Mouse (Mus musculus): ENCODE data around the gene Srl. TPM values are rescaled to one million over a fixed set of nuclear protein-coding genes. Genes with fewer than 3 reads are reported as not detected.
A peak's percentile ranks its signal among the peaks of the same experiment; 100 is the strongest.

Gene Srl
- total and polyA plus RNA-seq, 3 experiments: 14.6 to 15.3 TPM; not detected in 1

DNA sequence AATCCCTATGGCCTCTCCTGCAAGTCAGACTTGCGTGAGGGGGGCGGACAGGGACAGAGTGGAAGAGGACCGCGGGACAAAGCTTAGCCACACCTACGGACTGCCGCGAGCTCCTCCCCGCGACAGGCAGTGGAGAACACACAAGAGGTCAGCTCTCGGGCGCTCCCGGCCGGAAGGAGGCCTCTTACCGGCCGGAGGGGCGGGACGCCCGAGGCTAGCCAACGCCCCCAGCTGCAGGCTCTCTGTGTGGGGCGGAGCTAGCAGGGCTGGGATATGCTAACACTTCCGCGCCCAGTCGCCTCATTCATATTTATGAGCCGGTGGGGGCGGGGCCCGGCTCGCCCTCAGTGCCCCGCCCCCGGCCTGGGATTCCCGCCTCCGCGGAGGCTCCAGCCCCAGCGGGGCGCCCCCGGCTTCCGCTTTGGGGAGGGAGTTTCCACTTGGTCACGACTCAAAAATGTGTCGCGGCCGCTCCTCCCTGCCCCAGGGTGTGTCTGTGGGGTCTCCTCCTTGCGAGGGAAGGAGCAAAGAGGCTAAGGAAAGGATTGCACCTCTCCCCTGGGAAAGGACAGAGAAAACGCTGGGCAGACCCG, 45.0 kb upstream of the Srl start:
- peaks cover 0 to 21% of the 10 kb centered on the region in 2 experiments; a peak in 2 of 4 replicates for H3K36me3 ChIP-seq (ENCODE audit: control insufficient read depth in 1 of 2, insufficient read depth in 2 of 2, low read length in 2 of 2)
- peak overlapping the region; percentile 71 to 75 for H3K4me3 ChIP-seq (ENCODE audit: control insufficient read depth in 1 of 2, insufficient read depth in 1 of 2, low read depth in 2 of 2, low read length in 2 of 2)
- H3K9ac ChIP-seq (ENCODE audit: control insufficient read depth, low read depth, low read length, poor library complexity, severe bottlenecking): peak overlapping the region; percentile 72
- H3K27me3 ChIP-seq (ENCODE audit: control insufficient read depth in 1 of 2, insufficient read depth in 2 of 2, low read length in 2 of 2): no peaks in the 10 kb centered on the region
- H3K4me1 ChIP-seq (ENCODE audit: control insufficient read depth in 1 of 2, insufficient read depth in 2 of 2, low read length in 2 of 2): peaks cover 12 to 35% of the 10 kb centered on the region in 2 experiments
- peak; percentile 97 for DNase-seq (ENCODE audit: low read depth, low spot score)
- H3K79me2 ChIP-seq (ENCODE audit: control insufficient read depth, insufficient read depth, low read length, poor library complexity): no peaks in the 10 kb centered on the region
- H3K27ac ChIP-seq (ENCODE audit: control insufficient read depth, low read depth, low read length): peak overlapping the region; percentile 32; the same call in 1 of the 2 replicates
- no peaks in the 10 kb centered on the region for H3K9me3 ChIP-seq (replicated peaks; ENCODE audit: insufficient read depth, low read length)
- TF ChIP-seq MYC (IDR thresholded peaks at IDR 0.05; ENCODE audit: low read depth, low read length): no peak
- peak; percentile 81; the same call in 1 of the 2 replicates for TF ChIP-seq E2F4 (IDR thresholded peaks at IDR 0.05; ENCODE audit: borderline replicate concordance, low read depth, low read length)
- no peak for TF ChIP-seq JUND (IDR thresholded peaks at IDR 0.05; ENCODE audit: low read depth, low read length)
- no peak for TF ChIP-seq NRF1 (IDR thresholded peaks at IDR 0.05; ENCODE audit: insufficient read depth, low read depth, low read length, poor library complexity, severe bottlenecking)
- TF ChIP-seq RCOR1 (IDR thresholded peaks at IDR 0.05; ENCODE audit: low read depth, low read length): no peak
- peak; percentile 88; the same call in 1 of the 2 replicates for TF ChIP-seq MAZ (IDR thresholded peaks at IDR 0.05; ENCODE audit: low read depth, low read length)
- peak; percentile 83 for TF ChIP-seq ELF1 (IDR thresholded peaks at IDR 0.05; ENCODE audit: low read depth, low read length)
- TF ChIP-seq MXI1 (IDR thresholded peaks at IDR 0.05; ENCODE audit: low read depth, low read length): no peak; the same call in 1 of the 2 replicates
- TF ChIP-seq TAL1 (IDR thresholded peaks at IDR 0.05; ENCODE audit: low read length): no peak
- TF ChIP-seq USF2 (IDR thresholded peaks at IDR 0.05; ENCODE audit: borderline replicate concordance in 1 of 2, insufficient read depth in 1 of 2, low read depth in 1 of 2, low read length in 2 of 2): no peak
- TF ChIP-seq MAFK (IDR thresholded peaks at IDR 0.05; ENCODE audit: borderline replicate concordance, low read depth, low read length): no peak
- TF ChIP-seq POLR2AphosphoS2 (IDR thresholded peaks at IDR 0.05; ENCODE audit: low read length): no peak
- no peak for TF ChIP-seq ZC3H11A (IDR thresholded peaks at IDR 0.05; ENCODE audit: low read depth, low read length)
- TF ChIP-seq MAX (IDR thresholded peaks at IDR 0.05; ENCODE audit: low read length): no peak
- TF ChIP-seq RAD21 (IDR thresholded peaks at IDR 0.05; ENCODE audit: low read depth, low read length): no peak
- peak; percentile 47 for TF ChIP-seq NELFE (IDR thresholded peaks at IDR 0.05; ENCODE audit: low read depth, low read length)
- TF ChIP-seq GABPA (IDR thresholded peaks at IDR 0.05; ENCODE audit: low read depth, low read length): no peak
- no peak for TF ChIP-seq SMC3 (IDR thresholded peaks at IDR 0.05; ENCODE audit: low read depth, low read length)
- peak; percentile 22; the same call in 1 of the 2 replicates for TF ChIP-seq TCF12 (IDR thresholded peaks at IDR 0.05; ENCODE audit: low read depth, low read length)
- TF ChIP-seq POLR2A (IDR thresholded peaks at IDR 0.05; ENCODE audit: control insufficient read depth in 1 of 2, insufficient read depth in 1 of 2, low read depth in 1 of 2, low read length in 2 of 2, poor library complexity in 1 of 2): peak; percentile 24 to 69; a peak in 2 of 4 replicates
- peak; percentile 26; the same call in 1 of the 2 replicates for TF ChIP-seq USF1 (IDR thresholded peaks at IDR 0.05; ENCODE audit: low read depth, low read length)
- TF ChIP-seq UBTF (IDR thresholded peaks at IDR 0.05; ENCODE audit: borderline replicate concordance, insufficient read depth, low read depth, low read length): no peak
- 0 out of 2 replicates have a peak, but pooled peaks have one; percentile 55 for TF ChIP-seq SIN3A (IDR thresholded peaks at IDR 0.05; ENCODE audit: low read length)
- TF ChIP-seq GATA1 (IDR thresholded peaks at IDR 0.05; ENCODE audit: low read depth, low read length): no peak
- TF ChIP-seq ZKSCAN1 (IDR thresholded peaks at IDR 0.05; ENCODE audit: low read depth, low read length): no peak
- no peak for TF ChIP-seq MEF2A (IDR thresholded peaks at IDR 0.05; ENCODE audit: extremely low read depth, insufficient replicate concordance, low read depth, low read length, poor library complexity, severe bottlenecking)
- 0 out of 6 replicates have a peak, but pooled peaks of 1 of the 3 experiments have one; percentile 3 for TF ChIP-seq CTCF (IDR thresholded peaks at IDR 0.05 in 2 of 3, conservative IDR thresholded peaks at IDR 0.05 in 1 of 3; ENCODE audit: control insufficient read depth in 1 of 3, insufficient read depth in 1 of 3, low read depth in 2 of 3, low read length in 3 of 3, poor library complexity in 1 of 3, severe bottlenecking in 1 of 3)
- peak; percentile 58; the same call in 1 of the 2 replicates for TF ChIP-seq HCFC1 (IDR thresholded peaks at IDR 0.05; ENCODE audit: low read depth, low read length)
- TF ChIP-seq POLR2AphosphoS5 (IDR thresholded peaks at IDR 0.05; ENCODE audit: borderline replicate concordance, low read depth, low read length): no peak
- peak; percentile 27; the same call in 1 of the 2 replicates for TF ChIP-seq BHLHE40 (IDR thresholded peaks at IDR 0.05; ENCODE audit: borderline replicate concordance, low read depth, low read length)
- no peak for TF ChIP-seq ZNF384 (IDR thresholded peaks at IDR 0.05; ENCODE audit: low read depth, low read length)
- TF ChIP-seq CHD2 (IDR thresholded peaks at IDR 0.05; ENCODE audit: low read length): no peak
- no peak for TF ChIP-seq ZMIZ1 (IDR thresholded peaks at IDR 0.05; ENCODE audit: low read depth, low read length)
- no peak for TF ChIP-seq MYB (IDR thresholded peaks at IDR 0.05; ENCODE audit: low read depth, low read length)
- no peak for TF ChIP-seq TBP (IDR thresholded peaks at IDR 0.05; ENCODE audit: low read depth, low read length)
- peak; percentile 63; the same call in 1 of the 2 replicates for TF ChIP-seq ETS1 (IDR thresholded peaks at IDR 0.05; ENCODE audit: low read depth, low read length)

Data from MEL (cell line).